Mouse (Mus musculus) thymus, adult 2 months (tissue): ENCODE data around the gene Tnfaip3.

ENCODE experiments used
- CTCF ChIP-seq: fragments of 200-500 bp; IDR thresholded peaks from 2 replicates; pipeline ENCODE4 v1.5.1; 2012; ENCODE audit warnings: mild to moderate bottlenecking, control low read depth, low read length, moderate library complexity, borderline replicate concordance; ENCODE audit not compliant: control insufficient read depth, poor library complexity, insufficient read depth; ENCODE audit errors: extremely low read depth
- POLR2A ChIP-seq: fragments of 200-500 bp; IDR thresholded peaks from 2 replicates; pipeline ENCODE4 v1.6.1; 2012; ENCODE audit warnings: mild to moderate bottlenecking, low read length, control low read depth, moderate library complexity; ENCODE audit not compliant: control insufficient read depth, poor library complexity, insufficient read depth; ENCODE audit errors: extremely low read depth

DNA sequence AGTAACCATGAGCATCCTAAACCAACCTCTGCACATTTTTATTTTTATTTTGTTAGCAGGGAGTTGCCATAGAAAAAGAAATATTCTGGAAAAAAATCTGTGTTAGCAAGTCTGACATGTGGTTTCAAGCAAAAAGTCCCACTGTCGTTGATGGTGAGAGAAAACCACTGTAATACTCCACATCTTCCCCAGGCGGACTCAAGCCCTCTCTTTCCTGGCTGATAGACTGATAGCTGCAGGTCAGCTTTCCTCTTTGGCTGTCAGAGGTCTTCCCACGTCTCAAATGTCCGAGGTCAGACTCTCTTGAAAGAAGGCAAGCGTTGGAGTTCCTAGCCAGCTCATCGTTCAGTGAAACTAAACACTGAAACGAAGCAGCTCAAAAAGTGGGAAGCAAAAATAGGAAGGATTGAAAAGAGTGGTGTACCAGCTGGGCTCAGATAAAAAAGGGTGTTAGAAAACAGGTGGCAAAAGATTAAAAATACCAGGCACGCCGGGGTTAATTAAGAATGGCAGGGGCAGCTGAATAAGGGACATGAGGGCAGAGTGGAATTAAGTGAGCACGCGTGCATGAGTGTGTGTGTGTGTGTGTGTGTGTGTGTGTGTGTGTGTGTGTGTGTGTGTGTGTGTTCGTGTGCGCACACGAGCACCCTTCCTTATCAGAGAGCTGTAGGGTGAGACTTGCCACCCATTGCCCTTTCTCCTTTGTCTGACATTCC, 55.5 kb downstream of the Tnfaip3 start:
- no peak for TF ChIP-seq CTCF
- TF ChIP-seq POLR2A = no peak
